Mouse (Mus musculus) retina, postnatal 7 days (tissue): ENCODE data around the gene Abca12.

Source experiments
- DNase-seq: peaks from one replicate; pipeline ENCODE4 v3.0.0-alpha.2; 2012; ENCODE audit warnings: low read depth, low spot score

Gene Abca12

DNA sequence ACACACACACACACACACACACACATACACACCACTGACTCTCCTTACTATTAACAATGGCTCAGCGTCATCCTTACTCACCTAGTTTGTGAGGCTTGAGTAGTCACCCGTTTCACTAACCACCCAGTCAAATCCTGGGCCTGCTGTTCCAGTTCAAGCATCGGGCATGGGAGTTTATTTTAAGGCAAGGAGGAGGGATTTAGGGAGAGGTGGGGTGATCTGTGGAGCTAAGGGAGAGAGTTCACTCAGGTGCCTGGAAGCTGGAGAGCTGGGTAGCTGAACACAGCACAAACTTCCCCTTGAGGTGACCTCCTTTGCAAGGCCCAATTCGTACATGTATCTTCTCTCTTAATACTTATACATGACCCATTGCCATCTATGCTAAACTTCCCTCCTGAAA, 219.4 kb downstream of the Abca12 start:
- DNase-seq = no peak

DNA sequence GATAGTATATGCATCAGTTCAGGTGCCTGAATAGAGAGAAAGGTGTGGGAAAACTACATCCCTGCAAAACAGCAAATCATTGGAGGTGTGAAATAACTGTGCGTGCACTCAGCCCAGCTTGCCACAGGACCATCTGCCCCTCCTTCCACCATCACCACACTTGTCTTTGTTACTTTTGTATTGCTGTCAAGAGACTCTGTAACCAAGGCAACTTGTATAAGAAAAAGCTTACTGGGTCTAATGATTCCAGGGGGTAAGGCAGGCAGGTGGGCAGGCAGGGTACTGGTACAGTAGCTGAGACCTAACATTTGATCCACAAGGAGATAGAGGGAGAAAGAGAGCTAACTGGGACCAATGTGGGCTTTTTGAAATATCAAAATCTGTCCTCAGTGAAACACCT, 220.8 kb downstream of the Abca12 start:
- DNase-seq = no peak
